Mouse (Mus musculus) right cerebral cortex, postnatal 10 days (tissue): ENCODE data around the gene Rbm34.
A peak's percentile ranks its signal among the peaks of the same experiment; 100 is the strongest.
"Not testable (repeated sequence)": the region's sequence is repeated elsewhere in the genome, so short reads cannot be mapped to it uniquely, and the experiment has no call there.

Experiments used
- DNase-seq, 2 experiments: peaks; one replicate each; pipeline ENCODE4 v3.0.0; 2021; ENCODE audit warnings: low spot score in 2 of 2

Rbm34 gene

GRCm38 (mm10) chr8:126919255-126919654, 51.6 kb downstream of the Rbm34 start:
- no peak for DNase-seq

GRCm38 (mm10) chr8:126918356-126918755, 52.5 kb downstream of the Rbm34 start:
- no peak for DNase-seq

GRCm38 (mm10) chr8:126917179-126917905, 53.5 kb downstream of the Rbm34 start:
- no peak for DNase-seq

GRCm38 (mm10) chr8:126916611-126917010, 54.3 kb downstream of the Rbm34 start:
- DNase-seq = no peak

GRCm38 (mm10) chr8:126914609-126915375, 56.1 kb downstream of the Rbm34 start:
- no peak for DNase-seq

GRCm38 (mm10) chr8:126914107-126914490, 56.8 kb downstream of the Rbm34 start:
- not testable (repeated sequence) for DNase-seq

GRCm38 (mm10) chr8:126913241-126914106, 57.4 kb downstream of the Rbm34 start:
- no peak for DNase-seq

- no peak for DNase-seq
Measured at GRCm38 (mm10) chr8:126909371-126909802, 61.5 kb downstream of the Rbm34 start.

- DNase-seq = no peak
Measured at GRCm38 (mm10) chr8:126908805-126909204, 62.1 kb downstream of the Rbm34 start.

GRCm38 (mm10) chr8:126907968-126908367, 62.9 kb downstream of the Rbm34 start:
- no peak for DNase-seq

GRCm38 (mm10) chr8:126907374-126907773, 63.5 kb downstream of the Rbm34 start:
- DNase-seq = peak; percentile 79 to 81

GRCm38 (mm10) chr8:126905387-126905786, 65.5 kb downstream of the Rbm34 start:
- DNase-seq = no peak

- no peak for DNase-seq
Measured at GRCm38 (mm10) chr8:126903927-126904326, 66.9 kb downstream of the Rbm34 start.

- no peak for DNase-seq
Measured at GRCm38 (mm10) chr8:126903224-126903895, 67.5 kb downstream of the Rbm34 start.

- no peak for DNase-seq
Measured at GRCm38 (mm10) chr8:126901612-126902011, 69.3 kb downstream of the Rbm34 start.

GRCm38 (mm10) chr8:126901049-126901448, 69.8 kb downstream of the Rbm34 start:
- no peak for DNase-seq
